Mouse (Mus musculus) embryo, embryonic 11 days (tissue): ENCODE data around the gene Arl4c.

Source experiments
- DNase-seq: peaks from one replicate; pipeline ENCODE4 v3.0.0-alpha.2; 2015

Gene Arl4c

DNA sequence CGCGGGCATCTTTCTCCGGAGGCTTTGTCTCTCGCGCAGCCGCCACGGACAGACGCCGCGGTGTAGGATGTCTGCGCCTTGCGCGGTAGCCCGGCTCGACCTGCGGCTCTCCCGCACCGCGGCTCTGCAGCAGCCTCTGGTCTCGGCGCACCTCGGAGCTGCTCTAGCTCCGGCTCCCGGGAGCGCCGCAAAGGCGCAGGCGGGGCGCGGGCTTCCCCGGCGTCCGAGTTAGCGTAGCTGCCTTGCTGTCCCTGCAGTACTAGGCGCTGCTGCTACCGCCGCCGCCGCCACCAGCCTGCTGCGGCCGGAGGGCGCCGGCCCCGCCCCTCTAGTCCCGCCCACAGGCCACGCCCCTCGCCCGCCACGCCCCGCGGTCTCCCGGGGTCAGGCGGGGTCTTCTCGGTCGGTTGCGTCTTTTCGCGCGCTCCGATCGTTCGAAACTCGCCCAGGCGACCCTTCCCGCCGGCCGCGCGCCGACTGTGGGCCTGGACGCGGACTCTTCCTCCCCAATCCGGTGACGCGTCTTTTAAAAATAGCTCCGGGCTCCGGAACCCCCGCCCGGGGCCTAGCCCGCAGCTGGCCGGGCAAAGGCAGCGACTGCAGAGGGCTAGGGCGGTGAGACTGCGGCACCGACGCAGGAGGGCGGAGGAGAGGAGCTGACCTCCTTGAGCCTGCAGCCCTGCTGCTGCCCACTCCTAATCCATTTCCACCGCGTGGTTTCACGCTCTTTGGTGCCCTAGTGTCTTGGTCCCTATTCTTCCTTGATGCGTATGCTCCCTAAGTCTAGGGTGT lies at the start of gene Arl4c:
Gene Arl4c, minus strand, starts transcription at position 352 of the 792 bp plus-strand sequence.
- DNase-seq = peak; percentile 91

DNA sequence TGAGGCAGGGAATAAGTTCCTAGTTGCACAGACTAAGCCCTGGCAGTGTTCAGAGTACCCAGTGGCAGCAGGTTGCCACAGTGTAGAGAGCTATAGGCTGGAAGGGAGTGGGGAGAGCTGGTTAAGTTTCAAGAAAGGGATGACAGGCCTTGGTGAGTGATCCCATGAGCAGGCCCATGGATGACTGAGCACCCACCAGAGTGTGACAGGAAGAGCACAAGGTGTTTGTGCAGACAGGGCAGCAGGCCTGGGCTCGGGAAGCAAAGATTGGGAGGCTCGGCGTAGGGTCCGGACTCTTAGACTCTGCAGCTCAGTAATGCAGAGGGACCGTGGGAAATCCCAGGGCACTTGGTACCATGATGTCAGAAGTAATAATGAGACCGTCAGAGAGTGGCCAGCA lies 49.3 kb upstream of the Arl4c start:
- no peak for DNase-seq

DNA sequence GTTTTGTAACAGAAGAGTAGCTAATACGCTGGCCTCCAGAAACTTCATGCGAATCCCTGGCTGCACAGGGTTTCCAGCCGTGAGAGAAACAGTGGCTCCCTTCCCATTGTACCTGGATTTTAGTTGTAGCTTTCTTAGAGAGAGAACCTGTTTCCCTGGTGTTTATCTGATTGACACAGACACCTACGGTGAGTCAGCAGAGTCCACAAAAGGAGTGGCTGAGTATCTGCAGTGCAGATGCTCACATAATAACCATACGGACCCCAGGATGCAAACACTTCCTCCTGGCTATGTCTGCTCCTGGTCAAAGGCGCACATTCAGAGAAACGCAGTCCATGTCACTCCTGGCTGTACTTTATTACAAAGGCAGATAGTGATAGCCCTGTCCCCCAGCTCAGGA lies 48.6 kb upstream of the Arl4c start:
- no peak for DNase-seq

DNA sequence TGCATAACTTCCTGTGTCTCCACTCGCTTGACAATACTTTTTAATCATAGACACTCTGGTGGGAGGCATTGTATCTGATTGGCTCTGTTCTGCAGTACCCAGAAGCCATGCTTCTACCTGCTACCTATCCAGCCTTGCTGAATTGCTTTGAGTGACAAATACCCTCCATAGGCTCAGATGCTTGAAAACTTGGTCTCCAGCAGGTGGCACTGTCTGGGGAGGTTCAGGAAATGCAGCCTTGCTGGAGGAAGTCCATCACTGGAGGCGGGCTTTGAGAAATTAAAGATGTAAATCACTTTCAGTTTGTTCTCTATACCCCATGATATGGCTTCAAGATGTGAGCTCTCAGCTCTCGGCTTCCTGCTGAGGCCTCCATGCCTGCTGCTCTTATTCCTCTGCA lies 48.1 kb upstream of the Arl4c start:
- peak; percentile 43 for DNase-seq

DNA sequence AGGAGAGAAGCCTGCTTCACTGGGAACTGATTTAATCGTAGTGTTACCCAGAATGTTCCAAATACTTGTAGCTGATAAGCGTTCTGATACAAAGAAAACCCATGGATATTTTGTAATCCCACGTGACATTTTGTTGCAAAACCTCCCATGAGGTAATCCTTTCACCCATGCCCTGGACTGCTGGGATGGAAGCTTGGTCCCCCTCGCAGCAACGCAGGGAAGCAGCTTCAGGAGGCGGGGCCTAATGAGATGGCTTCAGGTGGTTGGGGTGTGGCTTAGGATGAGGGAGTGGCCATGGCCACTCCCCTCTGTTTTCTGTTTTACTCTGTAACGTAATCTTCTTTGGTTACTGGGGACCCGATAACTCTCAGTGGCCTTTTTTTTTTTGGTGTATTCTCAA lies 47.1 kb upstream of the Arl4c start:
- no peak for DNase-seq

DNA sequence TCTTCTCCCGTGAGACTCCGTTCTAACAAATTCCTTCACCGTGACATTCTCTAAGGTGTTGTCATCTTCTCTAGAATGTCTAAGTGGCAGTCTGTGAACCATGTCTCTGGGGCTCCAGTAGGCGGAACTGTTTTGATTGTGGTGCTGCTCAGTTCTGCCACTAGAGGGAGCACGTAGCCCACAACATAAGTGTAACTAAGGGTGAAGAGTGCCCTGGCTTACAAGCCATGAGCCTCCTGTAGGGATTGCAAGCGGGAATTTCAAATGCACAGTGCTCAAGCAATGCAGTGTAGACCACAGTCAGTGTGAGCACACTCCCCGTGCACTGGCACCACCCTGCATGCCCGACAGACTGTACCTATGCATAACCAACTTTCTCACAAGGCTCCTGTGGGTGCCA lies 43.2 kb upstream of the Arl4c start:
- peak; percentile 91 for DNase-seq

DNA sequence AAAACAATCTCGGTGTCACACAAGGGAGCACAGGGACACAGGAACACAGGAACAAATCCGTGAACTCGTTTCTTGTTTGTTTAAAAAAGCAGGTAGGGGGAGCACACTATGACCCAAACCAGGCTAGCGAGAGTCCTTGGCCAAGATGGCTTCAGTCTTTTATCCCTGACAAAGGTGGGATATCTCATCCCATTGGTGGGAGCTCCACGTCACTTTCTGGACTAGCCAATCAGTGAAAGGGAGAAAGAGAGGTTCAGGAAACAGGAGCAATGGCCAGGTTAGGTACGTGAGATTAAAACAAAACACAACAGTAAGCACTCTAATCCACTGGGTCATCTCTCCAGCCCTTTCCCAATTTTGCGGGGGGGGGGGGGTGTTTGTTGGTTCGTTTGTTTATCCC lies 42.2 kb upstream of the Arl4c start:
- no peak for DNase-seq

DNA sequence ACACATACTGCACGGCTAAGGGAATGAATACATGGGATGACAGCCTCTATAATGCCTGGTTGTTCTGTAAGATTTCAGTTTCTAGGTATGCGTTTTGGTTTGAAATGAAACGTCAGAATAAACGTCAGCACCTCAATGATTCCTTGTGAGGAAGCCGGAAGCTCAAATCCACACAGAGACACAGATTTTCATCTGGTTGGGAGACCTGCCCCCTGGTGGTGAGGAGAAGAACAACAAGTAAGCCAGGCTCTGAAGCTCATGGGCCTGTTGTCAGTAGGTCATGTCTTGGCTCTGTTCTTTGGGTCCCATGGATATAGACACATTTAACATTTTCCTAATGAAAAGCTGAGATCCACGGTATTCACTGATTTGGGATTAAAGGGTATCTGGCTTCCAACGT lies 40.4 kb upstream of the Arl4c start:
- DNase-seq = peak; percentile 69

DNA sequence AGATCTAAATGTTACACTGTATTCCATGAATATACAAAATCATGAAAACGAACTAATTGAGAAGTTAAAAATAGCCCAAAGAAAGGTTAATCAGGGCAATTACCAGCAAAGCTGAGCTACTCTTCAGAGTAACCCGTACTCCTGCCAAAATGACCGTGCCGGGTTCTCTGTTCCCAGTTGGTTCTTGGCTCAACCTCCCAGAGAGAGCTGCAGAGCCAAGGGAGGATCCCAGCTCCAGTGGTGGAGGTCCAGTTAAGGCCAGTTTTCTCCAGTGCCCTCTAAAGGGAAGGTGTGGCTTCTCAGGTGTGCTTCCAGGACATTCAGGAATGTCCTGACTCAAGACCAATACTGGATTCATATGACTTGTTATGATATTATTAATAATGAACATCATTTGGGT lies 37.5 kb upstream of the Arl4c start:
- DNase-seq = no peak

DNA sequence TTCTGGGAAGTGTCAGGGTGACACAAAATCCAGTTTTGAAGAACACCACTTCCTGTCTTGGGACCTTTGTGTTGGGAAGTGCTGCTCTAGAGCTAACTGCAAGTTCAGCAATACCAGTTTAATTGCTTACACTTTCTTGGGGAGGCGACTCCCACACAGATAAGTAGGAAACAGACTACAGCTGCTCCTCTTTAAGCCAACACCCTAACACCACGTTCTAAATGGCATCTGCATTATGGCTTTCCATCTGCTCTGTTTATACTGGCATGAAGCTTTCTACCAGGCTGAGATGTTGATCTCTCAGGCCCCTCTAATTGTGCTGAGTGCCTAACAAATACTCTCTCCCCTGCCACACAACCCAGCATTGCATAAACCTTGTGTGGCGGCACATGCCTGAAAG lies 36.9 kb upstream of the Arl4c start:
- no peak for DNase-seq

DNA sequence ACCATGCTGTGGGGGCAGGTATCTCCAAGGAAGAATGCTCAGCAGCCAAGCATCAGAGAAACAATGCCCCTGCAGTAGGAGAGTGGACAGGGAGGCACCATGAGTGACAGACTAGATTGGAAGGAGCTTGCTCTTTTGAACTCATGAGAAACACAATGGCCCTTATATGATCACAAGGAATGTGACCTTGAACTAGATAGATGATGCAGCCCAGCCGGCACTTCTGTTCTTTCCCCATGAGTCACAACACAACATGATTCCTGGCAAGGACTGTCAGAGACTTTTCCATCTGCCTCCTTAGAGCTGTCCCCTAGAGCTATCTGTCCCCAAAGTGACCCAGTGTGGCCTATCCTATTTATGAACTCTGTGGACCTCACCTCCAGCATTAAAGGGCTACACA lies 27.5 kb upstream of the Arl4c start:
- no peak for DNase-seq

DNA sequence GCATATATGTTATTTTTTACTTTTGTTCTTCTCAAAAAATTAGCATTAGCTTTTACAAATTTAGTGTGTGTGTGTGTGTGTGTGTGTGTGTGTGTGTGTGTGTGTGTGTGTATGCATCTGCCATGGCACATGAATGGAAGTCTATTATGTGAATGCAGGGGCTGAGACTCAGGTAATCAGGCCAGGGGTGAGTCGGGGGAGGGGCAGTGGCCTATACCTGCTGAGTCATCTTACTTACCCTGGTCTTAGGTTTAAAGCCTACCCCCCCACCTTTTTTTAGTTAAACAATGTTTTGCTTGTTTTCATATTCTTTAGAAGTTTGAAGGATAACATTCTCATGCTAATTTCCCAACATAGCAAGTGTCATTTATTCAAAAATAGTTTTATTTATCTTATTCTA lies 25.3 kb upstream of the Arl4c start:
- no peak for DNase-seq

DNA sequence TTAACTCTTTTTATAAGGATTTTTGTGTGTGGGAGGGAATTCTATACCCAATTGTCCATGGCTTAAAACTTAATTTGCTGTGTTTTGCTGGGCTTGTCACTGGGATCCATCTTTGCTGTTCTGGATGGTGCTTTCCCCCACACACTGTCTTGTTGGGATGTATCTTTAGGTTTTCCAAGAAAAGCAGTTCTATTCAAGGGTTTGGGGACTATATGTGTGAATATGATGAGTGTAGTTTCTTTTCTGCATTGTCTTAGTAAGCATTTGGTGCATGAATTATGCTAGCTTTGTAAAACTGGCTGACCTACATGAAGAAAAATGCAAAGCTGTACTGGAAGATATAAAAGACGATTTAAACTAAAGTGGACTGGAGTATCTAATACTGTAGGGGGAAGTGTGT lies 23.7 kb upstream of the Arl4c start:
- DNase-seq = no peak

DNA sequence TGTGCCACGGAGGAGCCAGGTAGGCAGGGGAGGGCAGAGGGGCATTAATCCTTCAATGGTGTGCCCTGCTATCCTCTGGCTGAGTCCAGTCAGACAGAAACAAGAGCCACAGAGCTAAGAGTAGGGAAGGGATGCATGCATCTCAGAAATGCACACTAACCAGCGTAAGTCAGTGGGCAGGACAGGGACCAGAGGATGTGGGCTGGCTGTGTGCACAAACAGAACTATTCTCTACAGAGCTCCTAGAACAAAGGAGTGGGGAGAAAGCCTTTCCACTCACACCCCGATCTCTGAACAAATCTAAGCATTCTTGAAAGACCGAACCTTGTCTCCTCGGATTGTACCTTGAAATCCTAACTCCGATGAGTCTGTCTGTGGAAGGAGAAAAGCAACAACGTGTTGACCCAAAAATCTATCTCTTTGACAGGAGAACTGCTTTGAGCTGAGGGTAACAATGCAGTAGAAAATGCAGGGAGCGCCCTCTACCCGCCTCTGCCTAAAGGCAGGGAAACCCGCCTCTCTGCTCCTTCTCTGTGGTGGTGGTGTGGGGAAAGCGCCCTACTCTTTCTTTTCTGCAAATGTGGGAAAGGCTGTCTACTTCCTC lies 18.7 kb upstream of the Arl4c start:
- DNase-seq = peak; percentile 26

DNA sequence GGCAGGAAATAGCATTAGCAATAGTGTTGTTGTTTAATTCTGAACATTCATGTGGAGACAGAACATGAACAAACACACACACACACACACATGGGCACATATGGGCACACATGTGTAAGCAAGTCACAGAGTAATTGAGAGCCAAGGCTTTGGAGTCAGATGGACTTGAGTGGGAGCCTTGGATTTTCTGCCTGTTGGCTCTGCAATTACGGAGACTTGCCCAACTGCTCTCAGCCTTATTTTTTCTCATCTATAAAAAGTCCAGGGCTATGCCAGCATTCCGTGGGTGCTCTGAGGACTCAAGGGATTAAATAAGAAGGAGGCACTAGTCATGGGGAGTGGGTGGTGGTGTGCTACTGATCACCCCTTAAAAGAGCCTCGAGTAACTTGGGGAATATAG lies 16.5 kb upstream of the Arl4c start:
- no peak for DNase-seq

DNA sequence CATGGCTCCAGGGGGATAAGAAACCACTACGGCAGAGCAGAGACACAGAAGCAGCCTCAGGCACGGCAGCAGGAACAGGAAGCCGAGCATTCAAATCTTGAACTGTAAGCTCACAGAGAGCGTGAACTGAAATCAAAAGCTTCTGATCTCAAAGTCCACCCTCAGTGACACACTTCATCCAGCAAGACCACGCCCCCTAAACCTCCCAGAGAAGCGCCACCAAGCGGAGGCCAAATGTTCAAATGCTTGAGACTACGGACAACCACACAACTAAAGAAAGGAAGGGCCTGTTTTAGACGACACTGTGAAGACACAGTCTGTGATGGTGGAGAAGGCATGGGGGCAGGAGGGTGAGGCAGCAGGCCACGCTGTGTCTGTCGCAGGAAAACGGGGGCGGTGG lies 15.7 kb upstream of the Arl4c start:
- DNase-seq = no peak

DNA sequence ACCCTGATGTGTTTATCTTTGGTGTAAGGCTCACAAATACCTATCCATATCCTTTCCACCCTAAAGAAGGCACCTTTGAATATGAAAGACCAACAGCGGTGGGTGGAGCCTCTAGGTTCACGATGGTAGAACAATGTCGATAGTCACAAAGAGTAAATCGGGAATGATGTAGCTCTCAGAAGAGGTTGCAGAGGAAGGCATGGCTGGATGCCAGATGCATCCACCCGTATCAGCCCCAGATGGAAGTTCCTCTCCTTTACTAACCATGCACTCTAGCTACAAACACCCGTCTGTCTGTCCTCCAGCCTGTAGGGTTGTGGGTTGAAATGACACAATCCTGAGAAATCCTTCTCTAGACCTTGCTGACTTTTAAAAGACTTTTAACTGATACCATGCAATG lies 10.0 kb upstream of the Arl4c start:
- no peak for DNase-seq

DNA sequence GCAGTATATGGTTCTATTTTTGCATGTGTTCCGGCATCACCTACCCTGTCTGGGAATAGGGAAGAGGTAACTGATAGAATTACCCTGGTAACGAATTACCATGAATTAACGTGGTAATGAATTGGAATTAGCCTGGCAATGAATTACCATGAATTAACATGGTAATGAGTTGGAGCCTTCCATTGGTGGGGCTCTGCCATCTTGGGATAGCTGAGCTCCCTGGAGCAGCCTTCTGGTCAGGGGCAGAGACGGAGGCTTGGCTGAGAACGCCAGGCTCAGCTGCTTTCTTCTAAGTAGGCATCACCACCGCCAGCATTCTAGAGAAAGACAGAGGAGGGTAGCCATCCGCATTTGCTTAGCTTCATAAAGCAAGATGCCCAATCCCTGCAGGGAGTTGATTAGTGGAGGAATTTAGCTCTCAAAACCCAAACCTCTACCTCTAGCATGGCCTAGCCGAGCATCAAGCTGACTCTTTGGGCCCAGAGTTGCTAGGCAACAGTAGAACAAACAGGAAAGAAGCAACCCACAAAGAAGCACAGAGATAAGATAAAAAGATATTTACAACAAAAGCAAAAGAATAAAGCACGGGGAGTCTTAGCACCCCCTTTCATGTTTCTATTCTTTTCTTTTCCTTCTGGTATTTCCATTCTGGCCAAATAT lies 6.8 kb upstream of the Arl4c start:
- DNase-seq = no peak

DNA sequence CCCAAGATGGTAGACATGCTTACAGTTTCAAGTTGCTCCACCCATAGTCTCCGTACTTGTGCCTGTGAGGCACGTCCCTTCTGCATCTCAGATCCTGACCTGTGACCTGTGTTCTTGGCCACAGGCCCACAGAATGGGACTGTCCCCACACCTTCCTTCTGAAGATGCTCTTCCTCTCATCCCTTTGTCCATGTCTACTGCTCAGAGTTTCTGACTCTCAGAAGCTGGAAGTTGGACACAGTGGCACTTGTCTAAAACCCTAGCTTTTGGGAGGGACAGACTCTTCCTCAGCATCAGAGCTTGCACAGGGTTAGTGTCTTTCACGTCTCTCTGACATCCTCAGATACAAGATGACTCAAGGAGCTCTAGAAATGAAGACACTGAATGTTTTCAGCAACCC lies 6.2 kb upstream of the Arl4c start:
- DNase-seq = no peak

DNA sequence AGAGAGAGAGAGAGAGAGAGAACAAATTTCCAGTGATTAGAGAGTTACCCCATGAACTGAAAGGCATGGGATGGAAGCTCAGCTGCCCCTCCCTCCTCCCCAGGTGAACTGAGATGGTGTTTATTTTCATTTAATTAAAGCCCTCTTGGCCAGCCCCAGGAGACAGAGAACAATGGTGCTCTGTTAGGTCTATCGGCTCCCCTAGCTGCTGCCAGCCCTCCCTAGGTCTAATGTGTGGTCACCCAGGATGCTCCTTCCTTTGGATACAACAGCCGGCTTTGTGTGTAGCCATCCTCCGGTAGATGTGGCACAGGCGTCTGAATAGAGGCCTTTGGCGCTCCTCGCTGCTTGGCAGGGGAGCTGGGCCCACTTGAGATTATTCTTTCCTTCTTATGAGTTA lies 5.5 kb upstream of the Arl4c start:
- peak; percentile 13 for DNase-seq

DNA sequence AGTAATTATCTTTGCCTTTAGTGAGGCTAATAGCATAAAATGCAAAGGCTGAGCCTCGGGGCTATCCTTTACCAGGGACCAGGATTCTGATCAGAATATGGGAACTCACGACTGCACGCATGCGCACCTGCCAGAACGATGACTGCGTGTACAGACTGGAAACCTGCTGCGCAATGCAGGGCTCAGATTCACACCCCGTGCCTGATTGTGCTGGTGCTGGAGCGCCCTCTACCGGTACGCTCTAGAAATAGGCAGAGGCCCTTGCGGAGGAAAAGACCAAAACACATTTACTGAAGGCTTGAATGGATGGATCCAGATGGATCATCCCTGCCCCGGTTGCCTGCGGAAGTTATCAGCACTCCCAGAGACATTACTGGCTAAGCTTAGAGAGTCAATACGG lies 3.8 kb upstream of the Arl4c start:
- peak; percentile 95 for DNase-seq

DNA sequence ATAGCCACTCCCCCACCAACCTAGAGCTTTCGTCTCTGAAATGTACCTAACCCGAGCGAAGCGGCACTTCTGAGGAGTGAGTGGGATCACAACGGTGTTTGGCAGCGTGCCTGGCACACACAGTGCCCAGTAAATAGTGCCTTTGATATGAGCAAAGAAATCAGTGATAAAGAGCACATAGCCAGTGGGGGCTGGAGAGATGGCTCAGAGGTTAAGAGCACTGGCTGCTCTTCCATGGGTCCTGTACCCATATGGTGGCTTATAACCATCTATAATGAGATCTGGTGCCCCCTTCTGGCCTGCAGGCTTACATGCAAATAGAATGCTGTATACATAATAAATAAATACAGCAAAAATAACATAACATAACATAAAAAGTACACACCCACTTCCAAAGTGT lies 3.0 kb upstream of the Arl4c start:
- peak; percentile 71 for DNase-seq

DNA sequence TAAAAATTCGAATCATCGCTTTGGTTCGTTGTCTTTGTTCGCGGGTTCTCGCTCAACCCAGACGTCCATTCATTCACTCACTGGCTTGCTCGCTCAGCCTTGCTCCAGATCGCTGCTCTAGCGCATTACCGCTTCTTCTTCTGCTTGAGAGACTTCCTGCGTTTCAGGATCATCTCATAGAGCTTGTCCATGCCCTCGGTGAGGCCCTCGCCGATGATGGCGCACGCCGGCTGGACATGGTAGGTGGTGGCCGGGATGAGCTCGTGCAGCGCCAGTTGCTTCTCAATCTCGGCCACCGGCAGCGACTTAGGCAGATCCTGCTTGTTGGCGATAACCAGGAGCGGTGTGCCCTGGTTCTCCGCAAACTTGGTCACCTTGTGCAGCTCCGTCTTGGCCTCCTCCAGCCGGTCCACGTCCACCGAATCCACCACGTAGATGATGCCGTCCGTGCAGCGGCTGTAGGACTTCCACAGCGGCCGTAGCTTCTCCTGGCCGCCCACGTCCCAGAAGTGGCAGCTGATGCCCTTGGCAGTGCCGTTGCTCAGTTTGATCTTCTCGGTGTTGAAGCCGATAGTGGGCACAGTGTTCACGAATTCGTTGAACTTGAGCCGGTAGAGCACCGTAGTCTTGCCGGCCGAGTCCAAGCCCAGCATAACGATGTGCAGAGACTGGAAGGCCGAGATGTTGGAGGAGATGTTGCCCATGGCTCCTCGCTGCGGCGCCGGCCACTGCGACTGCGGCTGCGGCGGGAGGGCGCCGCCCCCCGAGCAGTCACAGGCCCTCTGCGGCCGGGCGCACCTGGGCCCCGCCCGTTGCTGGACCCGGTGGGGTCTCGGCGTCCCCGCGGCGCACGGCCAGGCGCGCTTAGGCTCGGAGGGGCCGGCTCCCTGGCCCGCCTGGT lies 810 bp downstream of the Arl4c start:
- DNase-seq = peak; percentile 65
